ENCODE assay signal across 10 mouse cellular contexts in genomic region chr6:108710667-108711066, GRCm38 (mm10). TPM values are rescaled to one million over a fixed set of nuclear protein-coding genes. Genes with fewer than 3 reads are reported as not detected.
DNase-seq lines count a peak whose midpoint lies in the region; ATAC-seq and TF ChIP-seq lines count a peak whose summit lies in the region.
"Had no signal": no experiment of that assay in that cellular context is flagged by ENCODE, and none has a peak within 500 bp of the region (broad histone marks: within the 10 kb centered on the region; RNA-seq: fewer than 3 reads in every experiment).

No protein-coding gene starts in this region.

- DNase-seq in adrenal gland, postnatal 14 days: peak; percentile 27
- no peak for DNase-seq in adrenal gland, adult 2 months
- no peak for DNase-seq in liver, adult 2 months (ENCODE audit: extremely low read depth, low read depth, low spot score)
- DNase-seq in liver, embryonic 11.5 days (ENCODE audit: low spot score): no peak
- peak; percentile 36 for DNase-seq in brain, adult 2 months (ENCODE audit: low read depth, low spot score)
- DNase-seq in cerebellum, postnatal 14 days: no peak
- DNase-seq in forebrain, embryonic 10.5 days (ENCODE audit: extremely low spot score, low spot score): no peak

- peaks cover 6% of the 10 kb centered on the region; the same call in 1 of the 2 replicates for H3K4me1 ChIP-seq in liver, adult 2 months (ENCODE audit: control insufficient read depth, insufficient read depth, low read length)
- no peaks in the 10 kb centered on the region for H3K4me1 ChIP-seq in liver, embryonic 11.5 days (replicated peaks; ENCODE audit: control insufficient read depth, insufficient read depth, low read length)
- H3K4me1 ChIP-seq in forebrain, embryonic 10.5 days: peaks cover 15% of the 10 kb centered on the region

- no peaks in the 10 kb centered on the region for H3K27me3 ChIP-seq in liver, adult 2 months (ENCODE audit: control insufficient read depth, insufficient read depth, low read length)
- H3K27me3 ChIP-seq in liver, embryonic 11.5 days (replicated peaks; ENCODE audit: control insufficient read depth, insufficient read depth, low read length): peaks cover 7% of the 10 kb centered on the region
- no peaks in the 10 kb centered on the region for H3K27me3 ChIP-seq in C2C12 (ENCODE audit: control insufficient read depth, insufficient read depth, insufficient read length)
- peaks cover 31% of the 10 kb centered on the region for H3K27me3 ChIP-seq in forebrain, embryonic 10.5 days (ENCODE audit: poor library complexity, severe bottlenecking)

- H3K79me2 ChIP-seq in liver, adult 2 months (ENCODE audit: control insufficient read depth, insufficient read depth, low read length): no peaks in the 10 kb centered on the region
- no peaks in the 10 kb centered on the region for H3K79me2 ChIP-seq in C2C12 (ENCODE audit: control insufficient read depth, insufficient read depth)

- H3K79me3 ChIP-seq in C2C12 (ENCODE audit: low read depth): no peaks in the 10 kb centered on the region

- H3K27ac ChIP-seq in liver, adult 2 months (replicated peaks; ENCODE audit: insufficient read depth, low read depth, low read length): no peak overlapping the region
- no peak overlapping the region for H3K27ac ChIP-seq in liver, embryonic 11.5 days (ENCODE audit: low read depth, low read length)
- H3K27ac ChIP-seq in forebrain, embryonic 10.5 days: no peak overlapping the region
- H3K27ac ChIP-seq: limb, embryonic 13.5 days had no signal

- no peak overlapping the region for H3K9ac ChIP-seq in liver, adult 2 months (ENCODE audit: low read depth, low read length)
- no peak overlapping the region for H3K9ac ChIP-seq in liver, embryonic 11.5 days (ENCODE audit: low read depth, low read length)
- H3K9ac ChIP-seq: limb, embryonic 13.5 days had no signal

- peak; percentile 54; the same call in 1 of the 2 replicates for TF ChIP-seq CTCF in liver, adult 2 months (IDR thresholded peaks at IDR 0.05; ENCODE audit: low read depth, low read length)
- TF ChIP-seq CTCF in C2C12 (IDR thresholded peaks at IDR 0.05; ENCODE audit: control insufficient read depth, insufficient read depth, insufficient read length): peak; percentile 6

- no peaks in the 10 kb centered on the region for H3K9me3 ChIP-seq in liver, embryonic 11.5 days (ENCODE audit: control insufficient read depth, low read length)
- no peaks in the 10 kb centered on the region for H3K9me3 ChIP-seq in forebrain, embryonic 10.5 days
- H3K9me3 ChIP-seq: limb, embryonic 13.5 days had no signal

- H3K36me3 ChIP-seq in liver, adult 2 months (ENCODE audit: control insufficient read depth, insufficient read depth, low read length): no peaks in the 10 kb centered on the region
- H3K36me3 ChIP-seq in liver, embryonic 11.5 days (ENCODE audit: control insufficient read depth, insufficient read depth, low read length): no peaks in the 10 kb centered on the region
- no peaks in the 10 kb centered on the region for H3K36me3 ChIP-seq in C2C12 (ENCODE audit: control insufficient read depth, insufficient read depth)
- no peaks in the 10 kb centered on the region for H3K36me3 ChIP-seq in forebrain, embryonic 10.5 days (replicated peaks)
- H3K36me3 ChIP-seq: limb, embryonic 13.5 days had no signal

- TF ChIP-seq POLR2A in liver, adult 2 months (IDR thresholded peaks at IDR 0.05; ENCODE audit: extremely low read depth, insufficient read depth, low read length): no peak

- no peak for ATAC-seq in liver, embryonic 11.5 days (replicated peaks; ENCODE audit: low FRiP score)

- no peak overlapping the region for H3K4me3 ChIP-seq in liver, adult 2 months (ENCODE audit: insufficient read depth, low read depth, low read length)
- H3K4me3 ChIP-seq in liver, embryonic 11.5 days (ENCODE audit: low read depth, low read length): no peak overlapping the region
- no peak overlapping the region for H3K4me3 ChIP-seq in C2C12 (ENCODE audit: insufficient read depth, poor library complexity, severe bottlenecking)
- no peak overlapping the region for H3K4me3 ChIP-seq in forebrain, embryonic 10.5 days
- H3K4me3 ChIP-seq: erythroblast, embryonic 14.5 days had no signal

- H3K4me2 ChIP-seq in liver, embryonic 11.5 days: no peak overlapping the region

- no peak overlapping the region for H3ac ChIP-seq in C2C12 (ENCODE audit: control insufficient read depth, insufficient read length, low read depth)

- 78% methylated on average over 3 of the region's 3 CpGs for WGBS in liver, adult 2 months
- 65% methylated on average over 3 of the region's 3 CpGs for WGBS in liver, embryonic 11.5 days
- 73% methylated on average over 3 of the region's 3 CpGs for WGBS in forebrain, embryonic 10.5 days

TF ChIP-seq in C2C12, 6 proteins besides CTCF, POLR2A, EP300 and RAD21:
- no peak for TF ChIP-seq USF1 (IDR thresholded peaks at IDR 0.05; ENCODE audit: low read depth)
- TF ChIP-seq MYOD1 (IDR thresholded peaks at IDR 0.05; ENCODE audit: control insufficient read depth, insufficient read length, low read depth): no peak

RNA-seq across cellular contexts. Expression of gene Bhlhe40, which starts 50.2 kb away (rescaled TPM):
- total RNA-seq in adrenal gland, postnatal 14 days (2021): 67.2 and 108 TPM in 2 replicates
- 10 to 100 TPM; 61.4 to 91.7 TPM for total RNA-seq in adrenal gland, adult 2 months (2021)
- polyA plus RNA-seq in adrenal gland, adult 2 months (2012; rRNA removed): 26.4 and 50.5 TPM in 2 replicates
- 33.0 and 35.0 TPM in 2 replicates for total RNA-seq in liver, adult 2 months (2014; rRNA removed)
- polyA plus RNA-seq in liver, adult 2 months (2012; rRNA removed): 16.4 and 17.4 TPM in 2 replicates
- polyA plus RNA-seq in liver, embryonic 11.5 days (2014; fragmentation: Nextera tagmentation; extraction: Ambion mirVana): 8.3 and 8.9 TPM in 2 replicates
- 15.3 TPM for polyA plus RNA-seq in C2C12 (2012; fragmentation: generic; extraction: Trizol)
- 3.1 and 3.2 TPM in 2 replicates for polyA plus RNA-seq in forebrain, embryonic 10.5 days (2016; fragmentation: Nextera tagmentation; extraction: Ambion mirVana)

Comparison
In these comparisons a context has a peak if more than half of its experiments do, and no peak if none do; other contexts are left out.
1. DNase-seq: peak in adrenal gland, postnatal 14 days (single experiment) and brain, adult 2 months (single experiment); none in adrenal gland, adult 2 months (single experiment), liver, adult 2 months (single experiment), liver, embryonic 11.5 days (single experiment), cerebellum, postnatal 14 days (0 of 2) and forebrain, embryonic 10.5 days (single experiment).